Mouse (Mus musculus) kidney, adult 18-20 months (tissue): ENCODE results near the gene Rex1bd.
A peak's percentile ranks its signal among the peaks of the same experiment; 100 is the strongest.
"Not testable (repeated sequence)": the region's sequence is repeated elsewhere in the genome, so short reads cannot be mapped to it uniquely, and the experiment has no call there.

Experiments used
- DNase-seq: peaks from one replicate; pipeline ENCODE4 v3.0.0; 2021

The Rex1bd gene

DNA sequence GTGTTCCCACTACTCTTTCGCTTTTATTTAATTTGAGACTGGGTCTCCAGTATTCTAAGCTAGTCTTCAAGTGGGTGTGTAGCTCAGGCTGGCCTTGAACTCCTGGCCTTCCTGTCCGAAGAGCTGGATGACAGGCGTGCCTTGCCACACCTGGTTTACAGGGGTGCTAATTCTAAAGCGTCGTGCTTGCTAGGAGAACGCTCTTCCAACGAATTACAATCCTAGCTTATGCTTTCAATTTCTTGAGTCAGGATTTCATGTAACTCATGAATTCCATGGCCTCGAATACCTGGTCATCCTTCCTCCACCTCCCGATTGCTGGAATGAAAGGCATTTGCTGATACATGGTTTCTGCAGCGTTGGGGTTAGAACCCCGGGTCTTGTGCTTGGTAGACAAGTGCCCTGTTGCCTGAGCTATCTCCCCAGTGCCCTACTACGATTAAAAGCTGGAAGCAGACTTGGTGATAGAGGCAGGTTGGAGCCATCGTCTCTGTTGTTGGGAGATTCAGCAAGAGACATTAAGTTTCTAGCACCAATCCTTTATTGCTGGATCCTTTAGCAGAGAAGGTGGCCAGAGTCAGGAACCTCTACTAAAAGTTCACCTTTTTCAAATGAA is 21.7 kb upstream of the Rex1bd start:
- DNase-seq: no peak

DNA sequence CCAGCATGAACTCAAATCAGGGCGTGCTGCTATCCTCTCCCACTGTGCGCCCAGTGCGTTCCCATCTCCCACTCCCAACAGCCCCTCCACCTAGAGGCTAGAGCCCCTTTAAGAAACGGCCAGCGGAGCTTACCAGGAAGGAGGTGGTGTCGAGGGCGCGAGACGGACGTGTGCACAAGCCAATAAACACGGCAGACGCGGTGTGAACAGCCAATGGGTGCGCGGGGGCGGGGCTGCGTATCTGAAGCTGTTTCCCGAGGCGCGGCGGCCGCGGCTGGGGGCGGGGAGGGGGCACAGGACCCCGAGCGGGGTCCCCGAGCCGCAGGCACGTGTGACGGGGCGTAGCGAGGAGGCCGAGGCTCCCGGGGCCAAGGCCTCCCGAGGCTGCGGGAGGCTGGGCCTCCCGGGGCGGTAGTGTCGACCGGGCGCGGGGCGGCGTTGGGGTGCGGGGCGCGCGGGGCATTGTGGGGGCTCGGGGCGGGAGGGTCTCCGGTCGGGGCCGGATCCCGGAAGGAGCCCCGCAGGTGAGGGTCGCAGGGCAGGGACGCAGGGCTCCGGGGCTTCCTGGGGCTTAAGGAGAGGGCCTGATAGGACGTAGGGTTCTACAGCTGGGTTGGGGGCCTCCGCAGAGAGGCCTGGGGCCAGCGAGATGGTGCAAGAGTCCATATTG is 21.1 kb upstream of the Rex1bd start, which contains the start of the genes Fkbp8 and Kxd1:
Gene Fkbp8 (plus strand): TSS at position 213 of the 670 bp plus-strand sequence.
Gene Kxd1 (minus strand): TSS at position 445 of the 670 bp plus-strand sequence.
- DNase-seq: peak; percentile 100

GRCm38 (mm10) chr8:70527111-70527511 is 20.6 kb upstream of the Rex1bd start:
- no peak for DNase-seq

DNA sequence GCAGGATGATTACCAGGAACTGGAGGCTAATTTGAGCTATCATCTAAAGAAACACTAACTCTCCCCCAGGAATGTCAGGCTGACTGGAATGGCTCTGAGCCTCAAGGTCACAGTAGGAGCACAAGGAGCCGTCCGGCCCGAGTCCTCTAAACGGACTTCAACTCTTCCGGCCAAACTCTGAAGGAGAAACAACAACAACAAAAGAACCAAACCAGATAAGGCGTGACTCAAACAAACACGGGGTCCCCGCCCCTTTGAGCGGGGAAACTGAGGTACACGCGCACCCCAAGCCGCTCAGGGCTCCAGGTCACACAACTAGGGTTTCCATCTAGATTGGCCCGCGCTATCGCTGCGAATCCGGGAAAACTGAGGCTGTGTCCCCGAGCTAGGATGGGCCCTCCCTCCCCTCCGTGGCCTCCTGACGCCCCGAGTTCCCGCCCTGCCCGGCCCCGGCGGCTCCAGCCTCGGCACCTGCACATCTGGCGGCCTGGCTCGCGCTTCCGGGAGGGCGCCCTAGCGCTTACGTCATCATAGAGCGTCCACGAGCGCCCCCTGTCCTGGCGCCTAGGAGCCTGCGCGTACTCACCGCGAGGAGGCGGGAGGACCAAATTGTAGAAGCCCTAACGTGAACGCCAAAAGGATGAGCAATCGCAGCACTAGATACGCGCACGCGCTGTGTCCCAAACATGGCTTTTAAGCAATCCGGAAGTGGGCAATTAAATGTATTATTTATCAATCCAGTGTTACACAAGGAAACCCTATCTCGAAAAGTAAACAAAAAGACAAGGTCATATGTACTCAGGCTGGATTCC is 16.2 kb upstream of the Rex1bd start:
- DNase-seq: peak; percentile 95

DNA sequence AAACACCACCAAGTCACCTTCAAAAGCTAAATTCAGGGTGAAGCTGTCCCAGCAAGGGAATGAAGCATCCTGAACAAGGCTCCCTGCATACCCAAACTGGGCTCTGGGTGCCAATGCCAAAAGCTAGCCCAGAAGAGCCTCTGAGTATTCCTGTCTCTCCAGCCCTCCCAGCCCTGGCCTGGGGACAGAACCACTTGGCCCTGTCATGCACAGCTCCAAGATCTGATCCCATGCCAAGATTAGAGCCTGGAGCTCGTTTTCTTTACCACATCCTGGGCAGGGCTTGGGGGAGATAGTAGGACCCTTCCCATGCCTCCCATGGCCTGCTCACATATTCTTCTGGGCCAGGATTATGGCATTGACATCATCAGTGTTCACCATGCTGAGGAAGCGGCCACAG is 13.1 kb upstream of the Rex1bd start:
- DNase-seq: no peak

GRCm38 (mm10) chr8:70519043-70519442 is 12.5 kb upstream of the Rex1bd start:
- no peak for DNase-seq

- DNase-seq: no peak
These were observed 11.5 kb upstream of the Rex1bd start for GRCm38 (mm10) chr8:70517940-70518643.

DNA sequence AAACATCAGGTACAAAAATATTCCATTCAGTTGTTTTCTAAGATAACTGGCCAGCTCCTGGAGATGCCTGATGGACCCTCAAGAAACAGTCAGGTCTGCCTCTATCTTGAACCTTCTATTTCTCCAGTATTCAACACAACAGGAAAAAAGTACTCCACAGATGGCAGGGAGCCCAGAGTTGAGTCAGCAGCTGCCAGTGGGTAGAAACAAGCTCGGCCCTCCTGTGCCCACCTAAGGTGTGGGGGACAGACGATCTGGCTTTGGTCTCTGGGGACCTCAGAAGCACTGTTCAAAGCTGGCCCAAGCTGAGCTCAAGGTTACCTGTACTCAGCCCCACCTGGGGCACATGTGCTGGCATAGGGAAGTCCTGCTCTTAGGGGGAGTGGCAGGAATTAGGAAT is 6.9 kb upstream of the Rex1bd start:
- DNase-seq: no peak

DNA sequence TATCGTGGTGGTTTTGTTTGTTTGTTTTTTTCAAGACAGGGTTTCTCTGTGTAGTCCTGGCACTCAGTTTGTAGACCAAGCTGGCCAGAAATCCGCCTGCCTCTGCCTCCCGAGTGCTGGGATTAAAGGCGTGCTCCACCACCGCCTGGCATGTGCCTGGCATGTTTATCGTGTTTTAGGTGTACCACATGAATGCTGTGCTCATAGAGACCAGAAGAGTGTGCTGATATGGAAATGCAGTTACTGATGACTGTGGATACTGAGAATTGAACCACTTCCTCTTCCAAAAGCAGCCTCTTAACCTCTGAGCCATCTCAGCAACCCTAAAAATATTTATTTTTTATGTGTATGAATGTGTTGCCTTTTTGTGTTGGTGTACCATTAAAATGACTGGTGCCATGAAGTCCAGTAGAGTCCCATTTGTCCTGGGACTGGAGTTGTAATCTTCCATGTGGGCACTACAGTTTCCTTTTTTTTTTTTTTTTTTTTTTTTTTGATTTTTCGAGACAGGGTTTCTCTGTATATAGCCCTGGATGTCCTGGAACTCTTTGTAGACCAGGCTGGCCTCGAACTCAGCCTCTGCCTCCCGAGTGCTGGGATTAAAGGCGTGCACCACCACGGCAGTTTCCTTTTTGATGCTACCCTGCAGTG is 5.8 kb upstream of the Rex1bd start:
- DNase-seq: no peak

DNA sequence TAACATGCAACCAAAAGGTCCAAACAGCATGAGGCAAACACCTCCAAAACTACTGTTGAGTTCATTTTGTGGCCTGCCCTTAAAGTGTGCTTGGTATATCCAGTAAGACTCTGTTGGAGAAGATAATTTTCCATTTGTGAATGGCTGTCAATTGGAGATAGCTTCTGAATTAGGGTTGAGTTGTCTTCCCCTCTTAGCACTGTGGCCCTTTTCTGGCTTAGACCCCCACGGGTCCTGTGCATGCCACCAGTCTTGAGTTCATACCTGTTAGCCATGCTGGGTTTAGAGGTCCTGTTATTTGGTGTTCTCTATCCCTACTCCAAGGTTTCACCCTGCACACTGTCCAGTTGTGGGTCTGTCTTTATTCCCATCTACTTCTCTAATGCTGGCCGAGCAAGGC is 5.2 kb upstream of the Rex1bd start:
- DNase-seq: no peak

DNA sequence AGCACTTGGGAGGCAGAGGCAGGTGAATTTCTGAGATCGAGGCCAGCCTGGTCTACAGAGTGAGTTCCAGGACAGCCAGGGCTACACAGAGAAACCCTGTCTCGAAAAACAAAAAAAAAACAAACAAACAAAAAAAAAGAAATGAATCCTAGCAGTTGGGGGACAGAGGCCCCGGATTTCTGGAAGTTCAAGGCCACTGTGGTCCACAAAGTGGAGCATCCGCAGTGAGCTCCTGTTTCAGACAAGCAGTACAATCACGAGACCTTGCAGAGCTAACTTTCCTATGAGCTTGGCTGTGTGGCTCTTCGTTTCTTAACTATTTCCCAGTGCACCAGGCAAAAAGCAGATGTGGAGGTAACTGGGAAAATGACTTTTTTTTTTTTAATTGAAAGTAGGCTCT is 4.6 kb upstream of the Rex1bd start:
- DNase-seq: not testable (repeated sequence)

- peak; percentile 97 for DNase-seq
These were observed 3.8 kb upstream of the Rex1bd start, which contains the start of gene Uba52 for GRCm38 (mm10) chr8:70510228-70510915. Uba52 (minus strand) TSS chr8:70510801.

DNA sequence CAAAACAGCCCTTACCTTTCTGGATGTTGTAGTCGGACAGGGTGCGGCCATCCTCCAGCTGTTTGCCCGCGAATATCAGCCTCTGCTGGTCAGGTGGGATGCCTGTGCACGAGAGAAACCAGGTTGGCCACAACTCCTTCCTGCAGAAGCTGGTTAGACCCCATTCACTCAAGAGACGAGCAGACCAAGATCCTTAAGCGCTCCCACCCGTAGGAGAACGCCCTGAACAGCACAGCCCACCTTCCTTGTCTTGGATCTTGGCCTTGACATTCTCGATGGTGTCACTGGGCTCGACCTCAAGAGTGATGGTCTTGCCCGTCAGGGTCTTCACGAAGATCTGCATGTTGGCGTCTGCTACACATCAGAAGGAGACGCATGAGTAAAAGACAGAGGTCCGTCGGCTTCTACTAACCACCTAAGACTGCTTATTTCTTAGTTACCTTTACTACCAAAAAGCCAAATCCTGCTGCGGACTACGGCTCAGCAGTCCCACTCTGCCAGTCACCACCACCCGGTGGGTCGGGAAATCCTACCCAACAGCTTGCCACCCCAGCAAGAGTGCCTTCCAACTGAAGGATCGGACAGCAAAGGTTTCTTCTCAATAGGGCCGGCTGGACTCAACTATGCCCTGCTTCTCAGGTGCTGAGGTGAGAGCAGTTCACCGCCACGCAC is 2.9 kb upstream of the Rex1bd start:
- DNase-seq: no peak

- no peak for DNase-seq
These were observed 458 bp upstream of the Rex1bd start for GRCm38 (mm10) chr8:70507027-70507393.

DNA sequence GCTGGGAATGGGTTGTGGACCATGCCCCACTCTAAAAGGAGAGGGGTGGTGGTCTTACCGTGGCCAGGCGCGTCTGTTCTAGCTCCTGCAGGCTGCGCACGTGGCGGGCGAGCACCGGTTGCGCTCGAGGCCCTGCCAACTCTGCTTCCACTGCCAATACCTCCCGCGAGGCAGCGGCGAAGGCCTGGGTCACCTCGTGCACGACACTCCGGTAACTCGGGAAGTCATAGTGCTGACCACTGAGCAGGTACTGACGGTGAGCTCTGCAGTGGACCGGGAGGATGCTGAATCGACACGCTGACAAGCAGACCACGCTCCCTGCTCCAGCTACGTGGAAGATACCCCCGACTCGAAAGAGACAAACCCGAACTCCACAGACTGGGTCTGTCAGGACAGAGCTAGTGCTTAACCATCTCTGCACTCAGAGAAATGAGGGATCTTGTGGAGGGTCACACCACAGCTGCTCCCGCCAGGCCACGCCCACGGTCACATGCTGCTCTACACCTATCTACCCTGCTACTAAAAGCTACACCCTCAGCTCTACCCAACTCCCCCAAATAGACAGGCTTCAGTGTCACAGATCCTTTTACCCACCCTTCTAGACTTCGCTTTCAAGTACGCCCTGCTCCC is 739 bp downstream of the Rex1bd start:
- no peak for DNase-seq

DNA sequence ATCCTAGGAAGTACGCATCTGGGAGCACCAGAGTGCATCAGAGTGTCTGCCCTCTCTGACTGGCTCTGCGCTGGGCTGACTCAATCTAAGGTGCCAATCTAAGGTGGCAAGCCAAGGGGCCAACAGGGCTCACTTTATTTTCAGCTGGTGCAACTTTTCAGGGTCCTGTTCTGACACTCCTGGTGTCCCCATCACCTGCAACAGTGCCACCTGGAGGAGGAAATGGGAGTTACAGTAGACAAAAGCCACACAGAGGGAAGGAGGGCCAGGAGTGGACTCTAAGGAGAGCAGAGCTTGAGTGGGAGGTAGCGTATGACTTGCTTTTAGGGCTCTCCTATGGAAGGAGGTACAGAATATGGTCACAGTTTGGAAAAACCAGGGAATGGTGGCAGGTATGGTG is 1.7 kb downstream of the Rex1bd start:
- peak; percentile 76 for DNase-seq

DNA sequence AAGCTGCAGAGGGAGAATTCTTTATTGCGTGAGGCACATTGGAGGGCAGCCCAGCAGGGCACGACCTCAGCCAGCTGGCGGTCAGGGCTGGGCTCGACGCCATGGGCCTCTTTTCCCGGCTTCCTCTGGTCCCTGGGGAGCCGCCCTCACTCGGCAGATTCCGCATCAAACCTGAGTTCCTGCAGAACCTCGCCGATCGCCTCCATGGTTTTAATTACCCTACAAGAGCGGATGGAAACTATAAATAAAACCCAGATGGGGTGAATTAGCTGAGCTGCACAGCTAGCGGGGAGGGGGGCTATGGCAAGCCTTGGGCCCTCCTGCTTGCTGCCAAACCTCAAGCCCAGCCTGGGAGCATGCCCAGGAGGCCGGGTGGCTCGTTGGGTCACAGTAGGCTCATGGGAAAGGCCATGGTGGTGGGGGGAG is 2.2 kb downstream of the Rex1bd start:
- peak; percentile 54 for DNase-seq

DNA sequence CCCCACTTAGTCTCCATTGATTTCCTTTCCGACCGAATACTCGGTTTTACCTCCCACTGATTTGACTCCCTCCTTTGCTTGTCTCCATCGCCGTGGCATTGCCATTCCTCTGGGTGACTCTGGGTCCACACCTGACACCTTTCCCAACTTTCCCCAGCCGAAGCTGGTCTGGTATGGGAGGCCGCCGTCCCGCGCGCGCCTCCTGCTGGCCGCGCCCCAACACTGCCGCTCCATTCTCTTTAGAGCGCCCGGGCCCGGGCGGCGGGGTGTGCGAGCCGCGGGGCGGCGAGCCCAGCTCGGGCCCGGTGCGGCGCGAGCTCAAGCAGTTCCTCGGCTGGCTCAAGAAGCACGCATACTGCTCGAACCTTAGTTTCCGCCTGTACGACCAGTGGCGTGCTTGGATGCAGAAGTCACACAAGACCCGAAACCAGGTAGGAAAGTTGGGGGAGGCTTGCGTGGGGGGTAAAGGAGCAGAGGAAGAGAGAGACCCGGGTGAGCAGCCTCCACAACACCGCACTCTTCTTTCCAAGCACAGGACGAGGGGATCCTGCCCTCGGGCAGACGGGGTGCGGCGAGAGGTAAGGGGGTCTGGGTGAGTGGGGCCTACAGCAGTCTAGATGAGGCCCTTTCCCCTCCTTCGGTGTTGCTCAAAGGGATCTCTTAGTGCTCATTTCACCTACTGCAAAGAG is 3.3 kb downstream of the Rex1bd start:
- peak; percentile 78 for DNase-seq

DNA sequence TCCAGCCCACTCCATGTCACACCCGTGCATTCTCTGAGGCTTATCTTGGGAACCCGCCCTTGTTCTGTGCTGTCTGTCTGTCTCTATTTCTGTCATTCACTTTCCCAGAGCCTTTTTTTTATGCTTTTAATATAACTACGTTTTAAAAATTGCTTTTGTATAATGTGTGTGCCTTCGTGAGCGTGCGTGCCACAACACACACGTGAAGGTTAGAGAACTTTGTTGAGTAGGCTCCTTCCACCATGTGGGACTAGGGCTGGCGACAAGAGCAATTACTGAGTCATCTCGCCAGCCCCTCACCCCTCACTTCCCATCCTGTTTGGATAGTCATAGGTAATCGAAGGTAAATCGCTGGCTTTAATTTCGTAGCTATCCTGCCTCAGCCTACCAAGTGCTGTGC is 4.0 kb downstream of the Rex1bd start:
- no peak for DNase-seq

DNA sequence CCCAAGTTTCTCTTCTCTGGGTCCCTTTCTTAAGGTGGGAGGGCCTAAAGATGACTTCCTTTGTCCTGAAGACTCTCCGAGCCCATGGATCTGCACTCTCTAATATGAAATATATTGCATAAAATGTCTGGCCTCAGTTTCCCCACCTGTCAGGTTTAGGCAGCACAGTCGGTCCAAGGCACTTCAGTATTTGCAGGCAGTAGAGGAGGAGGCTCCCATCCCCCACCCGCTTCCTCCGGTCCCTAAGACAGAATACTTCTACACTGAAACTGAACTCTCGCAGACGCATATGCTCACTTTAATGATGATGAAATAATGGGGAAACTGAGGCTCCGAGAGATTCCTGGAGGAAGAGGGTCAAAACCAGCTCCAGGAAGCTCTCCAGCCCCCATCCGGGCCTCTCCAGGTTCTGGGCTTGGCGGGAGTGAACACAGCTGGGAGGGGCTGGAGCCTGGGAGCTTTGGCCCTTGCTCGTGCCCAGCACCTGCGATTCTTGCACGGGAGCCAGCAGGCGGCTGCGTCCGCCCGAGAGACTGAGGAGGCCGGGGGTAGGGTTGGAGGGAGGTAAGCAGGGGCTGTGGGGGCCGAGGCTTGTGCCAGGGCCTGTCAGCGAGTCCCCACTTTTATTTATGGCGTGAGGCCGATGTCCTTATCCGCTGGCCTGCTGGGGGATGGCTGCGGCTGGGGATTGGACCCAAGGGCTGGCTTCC is 4.6 kb downstream of the Rex1bd start:
- DNase-seq: no peak
